Mouse (Mus musculus) neutrophil, adult 5-6 weeks (primary cell): ENCODE measurements around the gene Hes1. TPM values are rescaled to one million over a fixed set of nuclear protein-coding genes. Genes with fewer than 3 reads are reported as not detected.

ENCODE experiments used
- ATAC-seq: fragments of 151-379, 151-347 bp; 2 replicates; pipeline ENCODE4 v1.8.0; 2017; ENCODE audit warnings: mild to moderate bottlenecking, moderate TSS enrichment; ENCODE audit not compliant: insufficient number of reproducible peaks, poor library complexity, low FRiP score, severe bottlenecking; ENCODE audit errors: extremely low read depth
- total RNA-seq: library from RNA; stranded (forward); fragments of 200-1000 nt; gene quantifications from 2 replicates; pipeline ENCODE4 v1.2.3, GENCODE M21; 2017

Hes1 gene
- total RNA-seq, 1 experiment from 2014 or later = 19.8 TPM

DNA sequence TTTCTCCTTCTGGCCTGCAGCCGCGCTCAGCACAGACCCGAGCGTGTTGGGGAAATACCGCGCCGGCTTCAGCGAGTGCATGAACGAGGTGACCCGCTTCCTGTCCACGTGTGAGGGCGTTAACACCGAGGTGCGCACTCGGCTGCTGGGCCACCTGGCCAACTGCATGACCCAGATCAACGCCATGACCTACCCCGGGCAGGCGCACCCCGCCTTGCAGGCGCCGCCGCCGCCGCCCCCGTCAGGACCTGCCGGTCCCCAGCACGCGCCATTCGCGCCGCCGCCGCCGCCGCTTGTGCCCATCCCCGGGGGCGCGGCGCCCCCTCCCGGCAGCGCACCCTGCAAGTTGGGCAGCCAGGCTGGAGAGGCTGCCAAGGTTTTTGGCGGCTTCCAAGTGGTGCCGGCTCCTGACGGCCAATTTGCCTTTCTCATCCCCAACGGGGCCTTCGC lies 2.7 kb downstream of the Hes1 start:
- peak; percentile 76 for ATAC-seq

DNA sequence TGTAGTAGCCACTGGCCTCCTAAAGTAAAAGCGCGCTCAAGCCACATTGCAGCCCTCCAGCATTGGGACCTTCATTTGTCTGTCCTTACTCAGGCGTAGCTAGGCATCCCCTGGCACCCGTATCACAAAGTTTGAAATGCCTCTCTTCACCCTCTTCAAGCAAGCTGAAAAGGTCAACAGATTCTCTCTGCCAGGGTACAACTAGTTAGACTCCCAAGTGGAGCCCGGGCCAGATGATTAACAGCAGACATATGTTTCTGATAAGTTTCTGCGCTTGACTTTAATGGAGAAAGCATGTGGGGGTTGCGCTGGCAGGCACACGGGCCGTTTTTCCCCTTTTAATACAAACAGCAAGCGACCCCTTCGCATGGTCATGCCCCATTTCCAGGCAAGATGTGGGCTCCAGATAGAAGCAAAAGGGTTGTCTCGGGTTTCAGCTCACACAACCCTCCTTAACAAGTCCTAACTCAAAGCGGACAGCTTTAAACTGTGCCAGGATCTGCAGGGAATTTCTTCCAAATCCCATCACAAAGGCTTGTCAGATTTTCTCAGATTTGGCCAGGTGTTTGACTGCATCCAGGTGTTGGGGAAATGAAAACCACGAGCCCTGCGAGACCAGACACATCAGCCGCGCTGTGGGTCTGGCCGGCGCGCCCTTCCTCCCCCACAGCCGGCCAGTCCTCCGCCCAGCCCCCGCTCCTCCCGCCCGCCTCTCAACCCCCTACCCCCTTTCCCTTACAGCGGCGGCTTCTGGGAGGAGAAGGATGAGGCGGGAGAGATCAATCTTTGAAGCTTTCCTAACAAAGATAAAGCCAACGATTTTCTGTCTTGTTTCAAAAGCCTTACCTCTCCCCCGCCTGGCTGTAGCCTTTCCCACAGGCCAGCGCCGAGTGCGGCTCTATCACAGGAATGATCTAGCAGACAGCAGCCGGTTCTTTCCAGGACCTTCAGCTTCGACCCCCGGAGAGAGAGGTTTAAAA lies 4.1 kb downstream of the Hes1 start:
- ATAC-seq = no peak

DNA sequence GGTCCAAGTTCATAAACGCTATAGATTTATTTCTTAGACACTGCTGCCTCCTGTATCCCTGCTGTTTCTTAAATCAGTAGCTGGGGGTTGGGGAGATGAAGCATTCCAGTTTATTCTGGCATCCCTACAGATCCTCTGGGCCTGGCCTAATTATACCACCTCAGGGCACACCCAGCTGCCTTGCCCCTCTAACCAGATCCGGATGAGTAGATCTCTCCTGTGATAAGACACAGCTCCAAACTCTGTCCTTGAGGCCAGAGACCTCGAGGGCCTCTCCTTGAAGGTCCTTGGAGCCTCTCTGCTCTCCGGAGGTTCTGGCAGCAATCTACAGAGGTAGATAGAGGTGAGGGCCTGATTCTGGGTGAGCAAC lies 5.4 kb downstream of the Hes1 start:
- ATAC-seq = no peak

DNA sequence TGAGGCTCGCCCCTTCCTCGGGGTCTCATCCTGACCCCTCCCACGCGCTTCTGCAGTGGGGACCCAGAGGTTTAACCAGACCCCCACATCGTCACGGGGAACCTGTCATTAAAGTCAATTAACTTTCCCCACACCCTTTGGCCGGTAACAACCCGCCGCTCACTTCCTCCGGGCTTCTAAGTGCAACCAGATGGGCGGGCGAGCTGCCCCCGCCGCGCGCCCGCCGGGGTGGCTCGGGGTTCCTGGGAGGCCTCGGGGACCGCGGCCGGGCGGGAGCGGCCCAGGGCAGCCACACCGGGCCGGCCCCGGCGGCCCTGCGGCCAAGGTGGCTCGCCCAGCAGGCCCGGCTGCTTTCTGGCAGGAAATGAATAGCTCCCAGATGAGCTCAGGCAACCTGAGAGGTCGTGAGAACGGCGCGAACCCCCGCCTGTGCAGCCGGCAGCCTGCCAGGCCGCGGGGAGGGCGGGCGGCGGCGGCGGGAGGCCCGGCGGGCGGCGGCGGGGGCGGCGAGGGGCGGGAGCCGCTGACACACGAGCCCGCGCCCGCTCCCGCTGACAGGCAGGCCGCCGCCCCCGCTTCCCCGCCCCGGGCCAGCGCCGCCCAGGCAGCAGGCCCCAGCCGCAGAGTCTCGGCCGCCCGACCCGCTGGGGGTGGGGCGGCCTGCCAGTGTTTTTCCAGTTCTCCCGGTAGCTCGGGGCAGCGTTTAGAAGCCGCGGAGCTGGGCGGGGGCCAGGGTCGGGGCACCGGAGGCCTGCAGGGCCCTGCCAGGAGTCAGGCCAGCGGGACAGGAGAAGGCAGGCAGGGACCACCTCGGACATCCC lies 6.0 kb downstream of the Hes1 start:
- no peak for ATAC-seq

DNA sequence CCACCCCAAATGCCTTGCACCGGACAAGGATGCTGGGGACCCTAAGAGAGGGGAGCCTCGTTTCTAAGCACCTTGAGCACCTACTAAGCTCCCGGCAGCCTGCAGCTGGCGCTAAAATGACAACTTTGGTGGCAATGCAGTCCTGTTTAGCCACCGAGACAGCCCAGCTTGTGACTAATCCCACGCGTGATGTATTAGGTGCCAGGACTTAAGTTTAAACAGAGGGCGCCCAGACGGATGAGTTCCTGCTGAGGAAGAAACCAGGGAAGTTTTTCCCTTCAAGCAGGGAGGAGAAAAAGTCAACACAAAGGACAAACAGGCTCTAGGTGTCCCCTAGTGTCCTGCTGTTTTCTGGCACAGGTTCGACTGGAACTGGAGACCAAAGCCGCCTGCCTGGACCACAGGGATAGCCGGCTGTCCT lies 6.6 kb downstream of the Hes1 start:
- ATAC-seq = no peak

DNA sequence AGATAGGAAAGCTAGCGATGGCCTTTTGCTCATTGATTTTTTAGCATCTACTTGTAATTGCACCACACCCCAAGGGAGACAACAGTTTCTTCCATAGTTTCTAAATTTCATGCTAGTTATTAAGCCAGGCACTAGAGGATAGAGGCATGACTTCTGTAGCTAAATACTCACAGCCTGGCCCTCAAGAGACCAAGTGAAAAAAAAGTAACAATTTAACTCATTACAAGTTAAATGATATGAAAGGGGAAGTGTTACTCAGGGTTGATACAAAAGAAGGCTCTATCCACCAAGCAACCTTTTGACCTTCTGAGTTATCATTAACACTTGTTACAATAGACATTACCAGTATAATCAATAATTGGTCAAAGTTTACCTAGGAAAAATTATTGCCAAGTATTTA lies 9.1 kb downstream of the Hes1 start:
- ATAC-seq = no peak

DNA sequence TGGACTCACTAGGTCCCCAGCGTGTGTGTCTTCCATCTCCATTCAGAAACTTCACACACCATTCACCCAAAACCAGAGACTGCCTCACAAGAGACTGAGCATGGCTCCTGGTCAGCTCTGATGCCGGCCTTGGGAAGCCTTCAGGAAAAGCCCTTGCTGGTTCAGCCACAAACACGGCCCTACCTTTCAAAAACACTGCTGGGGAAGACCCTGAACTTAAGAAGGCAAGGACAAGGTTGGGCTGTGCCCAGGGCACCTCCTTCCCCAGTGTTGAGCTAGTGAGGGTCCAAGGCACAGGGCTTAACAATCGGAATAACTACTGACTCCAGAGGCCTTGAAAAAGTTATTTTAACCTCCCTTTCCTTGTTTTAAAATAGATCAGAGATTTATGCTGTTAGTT lies 17.3 kb downstream of the Hes1 start:
- ATAC-seq = no peak

DNA sequence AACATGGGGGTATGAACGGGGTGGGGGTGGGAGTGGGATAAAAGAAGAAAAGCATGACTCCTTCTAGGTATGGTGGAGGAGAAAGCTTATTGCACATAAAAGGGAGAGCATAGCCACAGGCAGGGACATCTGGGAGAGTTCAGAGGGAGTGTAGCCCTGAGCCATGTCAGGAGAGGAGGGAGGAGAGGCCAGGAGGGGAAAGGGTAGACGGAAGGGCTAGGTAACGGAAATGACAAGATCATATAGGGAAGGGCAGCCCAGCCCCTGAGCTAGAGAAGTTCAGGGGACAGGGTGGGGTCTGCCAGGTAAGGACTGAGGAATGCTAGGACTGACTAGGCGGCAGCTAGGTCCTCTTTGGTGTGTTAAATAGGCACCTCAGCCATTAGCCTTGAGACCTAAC lies 17.8 kb downstream of the Hes1 start:
- no peak for ATAC-seq

DNA sequence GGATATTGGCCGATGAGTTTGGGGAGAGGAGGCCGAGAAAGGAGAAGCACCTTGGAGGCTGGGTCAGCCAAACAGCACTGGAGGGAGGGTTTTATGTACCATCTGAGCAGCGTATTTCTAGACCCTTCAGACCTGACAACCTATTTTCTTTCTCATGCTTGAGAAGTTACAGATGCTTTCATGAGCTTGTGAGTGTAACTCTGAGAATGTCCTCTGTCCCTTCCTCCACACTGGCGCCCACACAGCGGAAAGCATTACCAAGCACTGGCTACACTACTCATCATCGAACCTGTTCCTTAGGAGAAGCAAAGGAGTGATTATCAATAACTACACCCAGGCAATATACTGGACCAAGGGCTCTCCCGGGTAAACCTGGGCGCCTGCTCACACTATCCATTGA lies 18.8 kb downstream of the Hes1 start:
- ATAC-seq = no peak

DNA sequence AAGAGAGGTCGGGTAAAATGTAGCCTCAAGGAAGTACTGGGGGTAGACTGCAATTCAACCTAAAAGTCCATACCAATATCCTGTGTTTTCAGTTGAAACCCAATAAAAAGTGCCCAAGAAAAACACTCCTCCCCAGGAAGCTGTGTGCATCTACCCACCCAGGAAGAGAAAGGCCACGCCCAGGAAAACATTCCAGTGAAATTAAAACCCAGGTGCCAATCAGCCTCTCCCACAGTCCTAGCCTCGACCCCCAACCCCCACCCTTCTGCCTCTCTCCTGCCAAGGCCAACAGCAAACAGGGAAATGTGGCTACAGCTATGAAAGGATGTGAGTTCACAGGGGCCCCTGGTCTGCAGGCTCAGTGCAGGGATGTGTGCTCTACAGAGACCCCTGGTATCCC lies 19.4 kb downstream of the Hes1 start:
- no peak for ATAC-seq

DNA sequence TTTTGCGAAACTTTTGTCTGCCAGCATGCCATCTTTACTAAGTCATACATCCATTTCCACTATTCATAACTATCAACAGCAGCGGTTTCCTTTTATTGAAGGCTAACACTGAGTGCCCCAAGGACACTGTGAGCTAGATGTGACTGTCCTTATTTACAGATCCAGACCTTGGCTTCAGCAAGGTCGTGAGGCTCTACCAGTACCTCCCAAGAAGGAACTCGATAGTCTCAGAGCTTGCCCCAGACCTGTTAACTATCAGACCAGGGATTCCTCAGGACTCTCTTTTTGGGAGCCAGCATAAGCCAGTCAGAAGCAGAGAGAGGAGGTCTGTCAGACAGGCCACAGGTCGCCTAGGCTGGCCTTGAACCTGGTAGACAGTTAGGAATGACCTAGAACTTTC lies 24.5 kb downstream of the Hes1 start:
- ATAC-seq = no peak

DNA sequence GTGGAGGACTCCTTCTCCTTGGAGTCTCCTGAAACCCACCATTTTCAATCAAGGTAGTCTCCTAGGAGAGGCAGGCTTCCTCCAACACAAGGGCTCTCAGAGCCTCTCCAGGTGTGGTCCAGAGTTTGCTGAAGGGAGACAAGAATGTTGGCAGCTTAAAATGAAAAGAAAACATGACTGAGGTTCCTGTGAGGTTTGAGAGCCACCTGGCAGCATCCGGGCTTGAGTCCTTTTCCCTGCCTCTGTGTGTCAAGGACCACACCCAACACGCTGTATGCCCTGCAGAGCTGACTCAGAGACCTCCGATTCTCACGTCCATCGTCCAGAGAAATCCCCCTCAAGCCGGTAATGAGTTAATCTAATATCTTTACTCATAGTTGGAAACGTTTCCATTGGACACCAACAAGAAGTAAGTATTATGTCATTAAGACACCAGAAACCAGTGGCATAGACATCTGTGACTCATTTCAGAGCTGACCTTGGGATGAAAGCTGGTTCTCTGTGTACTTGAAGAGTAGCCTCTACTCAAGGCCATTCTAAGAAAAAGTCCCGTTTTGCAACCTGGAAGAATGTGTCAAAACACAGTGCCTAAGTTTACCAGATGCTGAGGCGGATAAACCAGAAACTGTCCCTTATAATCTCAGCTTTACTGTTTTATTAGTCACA lies 26.1 kb downstream of the Hes1 start:
- ATAC-seq = no peak

DNA sequence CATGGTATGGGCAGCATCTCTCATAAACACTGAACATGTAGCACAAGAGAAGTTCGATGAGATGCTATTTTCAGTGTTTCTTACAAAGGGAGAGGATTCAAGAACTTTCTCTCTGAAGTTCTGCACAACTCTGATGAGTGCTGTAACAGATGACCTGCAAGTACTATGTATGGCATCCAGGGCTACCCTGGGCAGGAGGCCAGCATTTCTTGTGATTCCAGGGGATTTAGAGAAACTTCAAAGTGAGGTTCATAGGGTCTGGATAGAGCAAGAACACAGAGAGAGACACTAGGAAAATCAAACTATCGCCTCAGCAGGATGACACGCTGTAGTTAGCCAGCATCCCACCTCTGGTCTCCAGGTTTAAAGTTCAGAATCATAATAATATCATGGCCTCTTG lies 31.9 kb downstream of the Hes1 start:
- no peak for ATAC-seq

DNA sequence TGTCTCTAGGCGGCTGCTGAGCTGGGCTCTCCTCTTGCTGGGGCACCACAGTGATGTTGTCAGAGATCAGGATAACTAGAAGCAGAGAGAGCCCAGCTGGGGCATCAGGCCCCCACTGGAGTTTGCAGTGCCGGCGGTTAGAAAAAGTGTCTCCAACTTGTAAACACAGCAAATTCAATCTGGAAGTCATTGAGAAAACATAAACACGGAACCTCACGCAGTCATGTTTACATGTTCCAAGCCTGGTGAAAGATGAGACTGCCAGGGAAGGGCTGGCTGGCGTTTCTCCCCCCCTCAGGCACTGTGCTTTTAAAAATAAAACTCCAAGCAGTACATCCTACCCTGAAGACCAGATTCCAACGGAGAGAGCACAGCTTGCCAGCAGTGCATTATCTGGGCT lies 32.3 kb downstream of the Hes1 start:
- no peak for ATAC-seq

DNA sequence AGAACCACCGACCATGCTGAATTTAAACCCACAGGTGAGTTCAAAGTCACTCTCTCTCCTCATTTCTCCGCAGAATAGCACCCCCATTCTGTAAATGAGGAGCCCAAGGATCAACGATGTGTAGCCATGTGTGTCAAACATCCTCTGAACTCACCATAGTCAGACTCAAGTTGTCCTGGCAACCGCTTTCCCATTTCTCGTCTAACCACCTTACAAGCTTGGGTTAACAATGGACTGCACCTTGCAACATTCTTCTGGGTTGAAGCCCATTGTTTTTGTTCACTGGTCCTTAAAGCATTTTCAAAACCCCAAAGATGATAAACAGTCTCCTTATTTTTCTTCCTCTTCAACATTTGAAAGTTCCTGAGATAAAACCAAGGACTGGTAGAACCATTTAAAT lies 34.9 kb downstream of the Hes1 start:
- ATAC-seq = no peak

DNA sequence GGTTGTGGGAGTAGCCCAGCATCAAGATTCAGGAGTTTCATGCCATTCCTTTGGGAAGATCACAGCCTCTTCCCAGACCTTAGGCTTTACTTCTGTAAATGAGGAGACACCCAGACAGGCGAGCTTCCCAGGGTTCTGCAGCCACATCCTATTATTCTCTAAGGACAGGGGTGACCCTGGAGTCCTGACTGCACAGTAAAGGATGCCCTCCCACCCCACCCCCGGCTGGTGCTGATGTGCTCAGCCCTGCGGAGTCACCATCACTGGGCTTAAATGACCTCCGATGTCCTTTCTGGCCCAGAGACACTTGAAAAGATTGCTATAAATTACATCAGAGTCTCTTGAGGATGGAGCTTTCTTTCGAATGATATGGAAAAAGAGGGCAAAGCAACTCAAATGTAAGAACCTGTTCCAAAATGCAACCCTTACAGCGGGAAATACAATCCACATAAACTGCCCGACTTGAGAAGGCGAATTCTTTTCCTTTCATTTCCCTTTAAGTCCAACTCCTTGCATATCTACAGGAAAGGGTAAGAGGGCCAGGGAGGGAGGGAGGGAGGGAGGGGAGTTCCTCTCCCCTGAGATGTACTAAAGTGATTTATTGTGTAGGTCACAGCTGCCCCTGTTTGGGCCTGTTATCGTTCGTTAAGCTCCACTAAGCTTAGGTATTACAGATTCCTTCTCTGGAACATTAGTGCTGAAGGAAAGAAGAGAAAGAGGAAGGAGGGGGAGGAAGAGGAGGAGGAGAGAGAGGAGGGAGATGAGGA lies 38.1 kb downstream of the Hes1 start:
- ATAC-seq = no peak

DNA sequence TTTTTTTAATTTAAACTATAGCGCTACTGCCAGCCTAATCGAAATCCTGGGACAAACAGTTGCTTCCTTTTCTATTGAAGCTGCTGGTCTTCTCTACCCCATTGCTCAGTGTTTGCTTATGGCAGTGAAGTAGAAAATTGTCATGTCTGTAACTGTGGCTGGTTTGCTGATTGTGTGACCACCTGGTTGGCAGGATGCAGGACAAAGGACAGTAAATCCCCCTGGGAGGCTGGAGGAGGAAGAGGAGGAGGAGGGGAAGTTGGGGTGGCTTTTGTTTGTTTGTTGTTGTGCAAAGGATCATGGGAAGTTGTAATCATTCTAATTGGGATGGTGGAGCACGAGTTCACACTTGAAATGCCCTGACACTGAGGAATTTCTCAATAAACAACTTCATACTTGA lies 38.8 kb downstream of the Hes1 start:
- no peak for ATAC-seq

DNA sequence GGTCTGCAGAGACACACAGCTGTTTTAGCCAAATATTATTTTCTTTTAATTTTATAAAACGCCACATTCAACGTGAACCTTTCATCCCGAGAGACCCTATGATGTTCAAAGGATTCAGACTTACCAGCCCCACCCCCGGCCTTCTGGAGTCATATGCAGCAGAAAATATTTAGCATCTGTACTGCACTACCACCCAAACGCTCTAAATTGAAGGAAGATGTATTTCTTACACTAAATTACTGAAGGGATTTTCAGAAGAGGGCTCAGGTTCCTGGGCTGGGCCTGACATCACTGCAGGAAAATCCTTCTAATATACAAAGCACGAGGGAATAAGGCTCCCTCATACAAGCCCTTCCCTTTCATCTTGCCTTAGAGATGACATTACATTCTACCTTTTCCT lies 39.3 kb downstream of the Hes1 start:
- ATAC-seq = no peak

DNA sequence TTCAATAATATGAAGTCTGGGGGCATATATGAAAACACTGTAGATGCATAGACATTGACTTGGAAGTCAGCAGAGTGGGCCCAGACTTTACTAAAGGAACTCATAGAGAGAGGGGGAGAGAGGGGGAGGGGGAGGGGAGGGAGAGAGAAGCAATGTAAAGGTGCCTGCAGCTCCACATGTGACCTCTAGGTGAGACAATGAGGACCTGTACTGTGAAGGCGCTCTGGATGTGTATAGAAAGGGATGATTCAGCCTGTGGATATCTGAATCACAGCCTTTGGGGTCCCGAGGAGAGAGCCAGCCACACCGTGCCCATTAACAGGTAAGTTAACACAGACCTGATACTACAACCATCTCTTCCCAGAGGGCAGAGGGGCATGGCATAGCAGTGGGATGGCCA lies 40.2 kb downstream of the Hes1 start:
- ATAC-seq = no peak
